Mouse (Mus musculus): ENCODE data around the gene Lrig1. TPM values are rescaled to one million over a fixed set of nuclear protein-coding genes. Genes with fewer than 3 reads are reported as not detected.

Gene Lrig1
- total RNA-seq, 2 experiments from 2014 or later: 14.5 to 15.3 TPM

GRCm38 (mm10) chr6:94625896-94626295 is 74.1 kb downstream of the Lrig1 start:
- no peak for DNase-seq (ENCODE audit: low spot score in 2 of 2)

- no peak for DNase-seq (ENCODE audit: low spot score in 2 of 2)
These were observed 75.4 kb downstream of the Lrig1 start for GRCm38 (mm10) chr6:94624543-94624942.

DNA sequence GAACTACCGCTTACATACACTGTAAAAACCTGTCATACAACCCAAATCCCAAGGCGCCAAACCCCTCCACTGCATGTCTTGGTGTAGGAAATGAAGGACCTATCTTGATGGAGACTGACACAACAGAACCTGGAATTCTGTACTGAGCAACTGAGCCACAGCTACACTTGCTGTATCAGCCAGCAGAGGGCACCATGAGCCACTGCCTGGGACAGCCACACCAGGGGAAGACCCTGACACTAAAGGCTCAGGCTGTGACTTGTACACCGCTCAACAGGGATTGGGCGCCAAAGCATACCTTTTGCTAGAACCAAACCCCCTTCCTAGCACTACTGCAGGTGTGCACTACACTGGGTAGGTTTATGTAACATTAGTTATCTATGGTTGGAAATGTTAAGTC is 77.0 kb downstream of the Lrig1 start:
- peak in 1 of 2 experiments; percentile 35 for DNase-seq (ENCODE audit: low spot score in 2 of 2)

DNA sequence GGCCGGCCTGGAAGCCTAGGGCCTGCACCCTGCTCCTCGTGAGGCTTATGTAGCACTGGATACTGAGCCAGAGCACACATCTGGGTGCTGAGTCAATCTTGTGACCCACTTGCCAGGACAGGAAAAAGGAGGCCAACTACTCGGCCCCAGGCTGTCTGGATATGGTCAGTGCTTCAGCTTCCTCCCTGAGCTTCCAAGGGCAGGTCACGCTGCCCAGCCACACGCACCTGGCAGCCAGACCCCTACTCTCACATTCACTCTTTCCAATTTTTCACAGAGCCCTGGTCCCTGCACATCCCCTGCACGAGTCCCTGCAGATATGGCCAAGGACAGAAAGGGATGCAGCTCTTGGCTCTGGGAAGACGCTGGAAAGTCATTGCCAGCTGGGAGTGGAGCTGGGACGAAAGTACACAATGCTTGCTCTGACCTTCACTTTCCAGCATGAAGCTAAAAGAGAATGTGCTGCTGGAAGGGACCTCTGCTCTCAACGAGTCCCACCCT is 79.1 kb downstream of the Lrig1 start:
- no peak for DNase-seq (ENCODE audit: low spot score in 2 of 2)

GRCm38 (mm10) chr6:94620287-94620686 is 79.7 kb downstream of the Lrig1 start:
- no peak for DNase-seq (ENCODE audit: low spot score in 2 of 2)

DNA sequence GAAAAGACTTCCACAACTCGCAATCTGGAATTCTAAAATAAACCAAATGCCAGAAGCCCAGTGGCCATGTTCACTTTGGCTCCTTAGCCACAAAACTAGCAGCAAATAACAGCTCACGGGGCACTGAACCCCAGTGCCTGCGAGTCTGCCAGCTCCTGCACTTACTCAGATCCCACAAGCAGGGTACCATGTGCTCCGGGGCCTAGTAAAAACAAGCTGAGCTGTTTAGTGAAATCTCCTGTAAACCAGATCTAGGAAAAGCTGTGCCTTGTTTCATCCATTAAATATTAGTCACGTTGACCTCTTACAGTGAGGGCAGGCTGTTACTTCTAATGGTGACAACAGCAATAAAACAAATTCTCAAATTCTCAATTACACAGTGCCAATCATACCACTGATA is 81.3 kb downstream of the Lrig1 start:
- DNase-seq (ENCODE audit: low spot score in 2 of 2): no peak

DNA sequence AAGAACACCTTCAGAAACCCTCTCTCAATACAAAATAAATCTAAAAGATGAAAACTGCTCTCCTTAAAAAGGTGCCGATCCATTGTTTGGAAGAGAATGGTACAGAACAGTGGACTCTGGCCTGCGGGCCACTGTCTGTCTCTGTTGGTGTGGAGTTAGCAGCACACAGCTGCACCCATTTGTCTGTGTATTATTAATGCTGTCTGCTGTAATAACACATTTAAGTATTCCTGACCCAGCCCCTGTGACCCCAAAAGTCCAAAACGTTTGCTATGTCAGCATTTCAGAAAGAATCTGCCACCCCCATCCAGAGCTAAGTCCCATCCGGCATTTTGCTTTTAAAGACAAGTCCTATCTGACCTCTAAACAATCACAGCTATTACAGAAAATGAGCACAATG is 84.0 kb downstream of the Lrig1 start:
- no peak for DNase-seq (ENCODE audit: low spot score in 2 of 2)

- no peak for DNase-seq (ENCODE audit: low spot score in 2 of 2)
These were observed 85.6 kb downstream of the Lrig1 start for GRCm38 (mm10) chr6:94614346-94614745.

- no peak for DNase-seq (ENCODE audit: low spot score in 2 of 2)
These were observed 86.6 kb downstream of the Lrig1 start for GRCm38 (mm10) chr6:94613235-94613895.

DNA sequence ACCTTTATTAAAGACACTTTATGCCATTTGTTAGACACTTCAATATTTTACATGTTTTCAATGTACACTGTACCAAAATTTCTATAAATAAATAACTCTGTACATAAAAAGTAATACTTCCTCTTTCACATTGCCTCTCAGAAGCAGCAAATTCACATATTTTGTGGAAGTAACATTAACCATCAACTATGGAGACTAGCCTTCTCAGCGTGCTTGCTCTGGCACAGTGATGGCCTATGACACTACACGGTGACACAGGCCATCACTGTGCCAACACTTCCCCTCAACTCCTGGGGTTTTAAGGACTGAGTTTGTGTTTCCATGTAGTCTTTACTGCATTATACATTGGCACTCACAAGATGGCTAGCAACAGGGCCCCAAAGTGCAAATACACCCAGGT is 95.4 kb downstream of the Lrig1 start:
- DNase-seq (ENCODE audit: low spot score in 2 of 2): no peak

DNA sequence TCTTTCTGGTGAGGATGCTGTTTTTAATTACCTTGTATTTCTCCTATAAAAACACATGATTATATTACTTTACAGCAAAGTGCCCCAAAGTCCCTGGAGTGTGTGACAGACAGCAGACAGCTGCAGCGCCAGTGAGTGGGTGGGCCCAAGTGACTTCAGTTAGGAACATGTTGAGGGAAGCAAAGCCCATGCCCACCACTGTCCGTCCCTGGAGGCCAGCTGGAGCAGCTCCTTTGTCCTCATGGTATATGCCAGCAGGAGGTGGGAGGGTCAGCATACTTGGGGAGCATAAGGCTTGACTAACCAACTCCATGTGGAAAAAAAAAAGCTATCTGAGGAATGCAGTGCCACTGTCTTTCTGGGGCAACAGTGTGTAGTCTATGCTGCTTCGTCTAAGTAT is 95.9 kb downstream of the Lrig1 start:
- no peak for DNase-seq (ENCODE audit: low spot score in 2 of 2)

DNA sequence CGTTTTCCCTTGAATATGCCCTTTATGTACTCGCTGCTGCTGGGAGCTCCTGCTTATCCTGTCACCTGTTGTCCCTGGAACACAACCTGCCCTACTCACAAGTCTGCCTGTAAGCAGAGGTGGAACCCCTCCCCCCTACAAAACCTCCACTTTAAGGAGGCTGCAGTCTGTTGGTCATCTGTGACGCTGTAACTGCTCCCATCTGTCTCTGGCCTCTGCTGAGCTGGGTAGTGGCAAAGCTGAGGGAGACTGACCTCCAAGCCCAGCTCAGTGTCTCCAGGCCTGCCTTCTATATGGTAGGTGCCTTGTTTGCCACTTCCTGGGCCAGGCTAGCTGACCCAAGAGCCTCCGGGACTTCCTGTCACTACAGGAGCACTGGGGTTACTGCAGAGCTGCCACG is 98.1 kb downstream of the Lrig1 start:
- no peak for DNase-seq (ENCODE audit: low spot score in 2 of 2)

DNA sequence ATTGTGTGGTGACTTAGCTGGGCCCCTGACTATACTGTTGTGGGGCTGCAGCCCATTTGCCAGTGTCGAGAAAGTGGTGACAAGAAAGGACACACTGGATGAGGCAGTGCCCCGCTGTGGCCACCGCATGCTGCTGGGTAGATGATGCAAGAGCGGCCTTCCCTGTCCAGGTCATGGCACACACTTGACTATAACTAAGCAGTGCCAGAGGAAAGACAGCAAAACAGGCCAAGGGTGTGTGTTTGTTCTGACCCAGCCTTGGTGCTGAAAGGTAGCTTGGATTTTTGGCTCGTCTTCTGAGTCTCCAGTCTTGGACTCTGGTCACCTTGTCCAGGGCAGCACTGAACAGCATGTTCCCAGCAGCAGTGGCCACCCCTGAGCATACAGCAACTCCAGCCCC is 98.9 kb downstream of the Lrig1 start:
- DNase-seq (ENCODE audit: low spot score in 2 of 2): no peak

DNA sequence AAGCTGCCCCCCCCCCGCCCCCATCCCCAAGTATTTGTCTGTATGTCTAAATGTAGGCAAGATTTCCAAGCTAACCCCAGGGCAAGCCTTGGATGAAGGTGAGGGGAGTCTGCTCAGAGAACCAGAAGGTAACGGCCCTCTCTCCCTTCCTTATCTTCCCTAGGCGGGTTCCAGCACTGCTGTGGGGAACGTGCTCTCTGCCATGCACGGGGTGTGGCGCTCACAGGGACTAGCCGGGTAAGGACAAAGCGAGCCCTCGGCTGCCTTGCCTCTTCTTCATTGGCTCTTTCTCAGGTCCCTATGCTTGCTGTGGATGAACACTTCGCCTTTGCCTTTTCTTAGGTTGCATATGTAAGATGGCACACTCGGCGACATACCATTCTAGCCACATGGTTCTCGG is 100.9 kb downstream of the Lrig1 start:
- no peak for DNase-seq (ENCODE audit: low spot score in 2 of 2)

DNA sequence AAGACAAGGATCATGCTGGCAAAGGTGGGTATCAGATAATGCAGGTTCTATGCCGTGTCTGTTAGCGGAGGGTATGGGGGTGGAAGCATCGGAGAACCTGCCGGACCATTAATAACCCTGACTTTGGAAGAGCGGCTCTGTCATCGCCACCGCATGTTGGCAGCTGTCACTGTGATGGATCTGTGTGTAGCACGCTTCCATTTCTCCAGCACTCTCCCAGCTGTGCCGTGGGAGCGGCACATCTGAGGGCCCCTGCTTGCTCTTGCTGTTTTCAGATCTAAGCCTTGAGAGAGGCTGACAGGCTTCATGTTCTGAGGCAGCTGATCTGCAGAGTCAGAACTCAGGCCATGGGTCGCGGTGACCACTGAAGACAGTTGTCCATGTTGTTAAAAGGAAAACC is 101.5 kb downstream of the Lrig1 start:
- DNase-seq (ENCODE audit: low spot score in 2 of 2): no peak

- DNase-seq (ENCODE audit: low spot score in 2 of 2): no peak
These were observed 103.0 kb downstream of the Lrig1 start for GRCm38 (mm10) chr6:94596761-94597485.

DNA sequence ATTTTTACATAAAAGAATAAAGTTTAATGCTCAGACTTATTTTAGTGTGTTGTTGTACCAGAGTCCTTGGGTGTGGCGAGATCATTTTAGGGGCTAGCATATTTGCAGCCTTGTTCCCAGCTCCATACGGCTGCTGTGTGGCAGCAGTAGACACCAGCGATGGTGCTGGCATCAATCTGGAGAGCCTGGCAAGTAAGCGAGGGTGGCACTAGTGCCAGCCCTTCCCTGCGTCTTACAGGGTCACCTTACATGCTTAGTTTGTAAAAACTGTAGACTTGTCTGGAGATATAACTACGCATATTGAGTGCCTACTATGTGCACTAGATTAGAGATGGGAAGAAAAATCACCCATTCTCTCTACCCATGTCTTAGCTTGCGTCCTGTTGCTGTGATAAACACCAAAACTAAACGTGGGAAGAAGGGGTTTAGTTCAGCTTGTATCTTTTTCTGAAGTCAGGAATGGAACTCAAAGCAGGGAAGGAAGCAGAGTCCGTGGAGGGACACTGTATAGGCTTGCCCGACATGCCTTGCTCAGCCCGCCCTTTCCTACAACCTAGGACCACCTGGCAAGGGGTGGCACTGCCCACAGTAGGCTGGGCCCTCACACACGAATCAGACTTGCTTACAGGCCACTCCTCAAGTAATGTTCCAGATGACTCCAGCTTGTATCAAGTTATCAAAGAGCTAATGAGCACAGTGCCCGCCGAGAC is 103.8 kb downstream of the Lrig1 start:
- DNase-seq (ENCODE audit: low spot score in 2 of 2): no peak

GRCm38 (mm10) chr6:94595206-94595605 is 104.8 kb downstream of the Lrig1 start:
- DNase-seq (ENCODE audit: low spot score in 2 of 2): no peak

GRCm38 (mm10) chr6:94594711-94595110 is 105.2 kb downstream of the Lrig1 start:
- DNase-seq (ENCODE audit: low spot score in 2 of 2): no peak

GRCm38 (mm10) chr6:94594096-94594665 is 105.8 kb downstream of the Lrig1 start:
- DNase-seq (ENCODE audit: low spot score in 2 of 2): no peak

DNA sequence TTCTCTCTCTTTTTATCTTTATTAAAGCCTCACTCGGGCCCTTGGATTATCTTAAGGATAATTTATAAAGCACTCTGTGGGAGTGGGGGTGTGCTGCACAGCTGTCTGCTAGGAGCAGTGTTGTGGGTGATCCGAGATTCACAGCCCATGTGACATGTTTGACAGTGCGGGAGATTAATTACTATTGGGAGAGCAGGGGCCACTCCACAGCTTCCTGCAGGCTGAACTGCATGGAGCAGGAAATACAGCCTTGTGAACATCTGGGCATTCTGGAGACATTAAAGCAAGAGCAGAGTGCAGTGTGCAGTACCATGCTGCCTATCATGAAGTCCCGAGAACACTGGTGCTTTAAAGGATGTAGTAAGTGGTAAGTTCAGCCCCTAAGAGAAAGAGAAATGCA is 107.2 kb downstream of the Lrig1 start:
- DNase-seq (ENCODE audit: low spot score in 2 of 2): no peak

- DNase-seq (ENCODE audit: low spot score in 2 of 2): no peak
These were observed 107.7 kb downstream of the Lrig1 start for GRCm38 (mm10) chr6:94592243-94592642.
